Mouse (Mus musculus) lung, postnatal 25 days (tissue): ENCODE measurements around the gene Glis2.

Source experiments
- DNase-seq: peaks from one replicate; pipeline ENCODE4 v3.0.0; 2022; ENCODE audit warnings: low spot score

Glis2 gene

GRCm38 (mm10) chr16:4583807-4584206 is 10.7 kb upstream of the Glis2 start:
- DNase-seq = no peak

- DNase-seq = no peak
Observed at GRCm38 (mm10) chr16:4584438-4584837, 10.1 kb upstream of the Glis2 start.

GRCm38 (mm10) chr16:4585642-4586530 is 8.6 kb upstream of the Glis2 start:
- no peak for DNase-seq

GRCm38 (mm10) chr16:4586531-4587123 is 7.9 kb upstream of the Glis2 start:
- peak; percentile 98 for DNase-seq

GRCm38 (mm10) chr16:4587516-4588210 is 6.8 kb upstream of the Glis2 start:
- peak; percentile 29 for DNase-seq

- DNase-seq = no peak
Observed at GRCm38 (mm10) chr16:4590236-4590635, 4.3 kb upstream of the Glis2 start.

- DNase-seq = peak; percentile 74
Observed at GRCm38 (mm10) chr16:4592909-4593875, 1.3 kb upstream of the Glis2 start.

GRCm38 (mm10) chr16:4594814-4595526 is 457 bp downstream of the Glis2 start:
- no peak for DNase-seq

GRCm38 (mm10) chr16:4595527-4595963 is 1.0 kb downstream of the Glis2 start:
- DNase-seq = peak; percentile 64

- DNase-seq = no peak
Observed at GRCm38 (mm10) chr16:4596141-4596728, 1.7 kb downstream of the Glis2 start.

GRCm38 (mm10) chr16:4596836-4597235 is 2.3 kb downstream of the Glis2 start:
- DNase-seq = no peak

GRCm38 (mm10) chr16:4597296-4597695 is 2.8 kb downstream of the Glis2 start:
- no peak for DNase-seq

- DNase-seq = no peak
Observed at GRCm38 (mm10) chr16:4598041-4598440, 3.5 kb downstream of the Glis2 start.

GRCm38 (mm10) chr16:4598891-4599543 is 4.5 kb downstream of the Glis2 start:
- DNase-seq = no peak

GRCm38 (mm10) chr16:4599616-4600015 is 5.1 kb downstream of the Glis2 start:
- no peak for DNase-seq

GRCm38 (mm10) chr16:4600701-4601310 is 6.3 kb downstream of the Glis2 start:
- DNase-seq = no peak

GRCm38 (mm10) chr16:4602189-4602588 is 7.7 kb downstream of the Glis2 start:
- no peak for DNase-seq

- no peak for DNase-seq
Observed at GRCm38 (mm10) chr16:4602766-4603452, 8.4 kb downstream of the Glis2 start.

GRCm38 (mm10) chr16:4603453-4603837 is 8.9 kb downstream of the Glis2 start:
- DNase-seq = no peak
